Mouse (Mus musculus) C2C12 (cell line): ENCODE data around the gene Bfsp1. TPM values are rescaled to one million over a fixed set of nuclear protein-coding genes. Genes with fewer than 3 reads are reported as not detected.

Experiments
- H3K27me3 ChIP-seq: one replicate; pipeline ENCODE4 v1.6.1; 2011; ENCODE audit not compliant: control insufficient read depth, insufficient read depth, insufficient read length
- H3K36me3 ChIP-seq: one replicate; pipeline ENCODE4 v1.6.1; 2011; ENCODE audit not compliant: control insufficient read depth, insufficient read depth
- H3K4me3 ChIP-seq: one replicate; pipeline ENCODE4 v1.5.1; 2011; ENCODE audit warnings: mild to moderate bottlenecking, control low read depth; ENCODE audit not compliant: poor library complexity, insufficient read depth, severe bottlenecking
- H3K79me2 ChIP-seq: one replicate; pipeline ENCODE4 v1.6.1; 2011; ENCODE audit not compliant: control insufficient read depth, insufficient read depth
- H3K79me3 ChIP-seq: one replicate; pipeline ENCODE4 v1.6.1; 2011; ENCODE audit warnings: low read depth, control low read depth
- H3ac ChIP-seq: one replicate; pipeline ENCODE3; 2011; ENCODE audit warnings: low read depth; ENCODE audit not compliant: control insufficient read depth, insufficient read length
- CEBPB ChIP-seq: IDR thresholded peaks from one replicate; pipeline ENCODE4 v1.6.1; 2011; ENCODE audit warnings: low read depth, mild to moderate bottlenecking, control low read depth, moderate library complexity
- CTCF ChIP-seq: IDR thresholded peaks from one replicate; pipeline ENCODE4 v1.5.1; 2011; ENCODE audit not compliant: control insufficient read depth, insufficient read depth, insufficient read length
- FOSL1 ChIP-seq: IDR thresholded peaks from one replicate; pipeline ENCODE4 v1.8.0; 2011; ENCODE audit warnings: mild to moderate bottlenecking, low read length; ENCODE audit not compliant: poor library complexity, insufficient read depth, severe bottlenecking
- MAX ChIP-seq: IDR thresholded peaks from one replicate; pipeline ENCODE4 v1.6.1; 2011; ENCODE audit warnings: mild to moderate bottlenecking, control low read depth
- MYOD1 ChIP-seq: IDR thresholded peaks from one replicate; pipeline ENCODE4 v1.6.1; 2011; ENCODE audit warnings: low read depth; ENCODE audit not compliant: control insufficient read depth, insufficient read length
- MYOG ChIP-seq: IDR thresholded peaks from one replicate; pipeline ENCODE4 v1.6.1; 2011; ENCODE audit not compliant: control insufficient read depth, insufficient read length; ENCODE audit errors: extremely low read depth
- USF1 ChIP-seq: IDR thresholded peaks from one replicate; pipeline ENCODE4 v1.6.1; 2011; ENCODE audit warnings: low read depth, mild to moderate bottlenecking, control low read depth, moderate library complexity
- polyA plus RNA-seq: library from polyadenylated mRNA; unstranded; fragments of >200 nt; fragmentation: generic; extraction: Trizol; gene quantifications from one replicate; pipeline ENCODE4 v1.2.1, GENCODE M21; 2012; ENCODE audit warnings: missing spikeins

The Bfsp1 gene
- polyA plus RNA-seq, 1 experiment = 0.06 TPM

DNA sequence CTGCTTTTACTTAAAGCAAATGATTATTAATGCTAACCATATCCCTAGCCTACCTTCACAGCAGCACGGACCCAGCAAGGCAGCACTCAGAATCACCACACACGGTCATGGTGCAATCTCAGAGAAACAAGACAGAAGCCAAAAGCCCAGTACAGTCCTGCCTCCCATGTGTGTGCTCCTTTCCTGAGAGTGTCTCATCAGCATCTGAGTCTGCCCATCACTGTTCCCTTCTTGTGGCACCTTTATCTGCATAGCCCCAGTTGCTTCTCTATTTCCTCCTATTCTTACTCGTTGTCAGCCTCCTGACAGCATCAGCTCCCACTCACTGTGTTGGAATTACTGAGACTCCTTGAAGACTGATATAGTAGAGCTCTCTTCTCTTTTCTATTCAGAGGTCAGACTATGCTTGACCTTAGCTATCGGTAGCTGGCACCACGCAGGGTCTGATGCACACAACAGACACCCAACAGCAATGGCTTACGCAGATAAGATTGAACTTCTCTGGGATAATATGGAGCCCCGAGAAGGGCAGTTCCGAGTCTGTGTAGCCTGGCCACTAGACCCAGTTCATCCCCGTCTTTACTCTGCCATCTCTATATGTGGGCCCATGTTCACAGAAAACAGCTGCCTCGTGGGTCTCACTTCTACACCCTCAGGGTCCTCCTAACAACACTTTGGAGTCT is 19.8 kb upstream of the Bfsp1 start:
- Histone ChIP-seq H3K36me3 (no peaks in the 10 kb centered on the region), H3K79me2 (no peaks in the 10 kb centered on the region), H3ac (no peak overlapping the region), H3K27me3 (no peaks in the 10 kb centered on the region), H3K4me3 (no peak overlapping the region), H3K79me3 (no peaks in the 10 kb centered on the region)
- no peak for TF ChIP-seq CEBPB
- TF ChIP-seq CTCF = no peak
- TF ChIP-seq MAX = no peak
- TF ChIP-seq FOSL1 = no peak
- TF ChIP-seq USF1 = no peak
- TF ChIP-seq MYOD1 = no peak
- no peak for TF ChIP-seq MYOG

DNA sequence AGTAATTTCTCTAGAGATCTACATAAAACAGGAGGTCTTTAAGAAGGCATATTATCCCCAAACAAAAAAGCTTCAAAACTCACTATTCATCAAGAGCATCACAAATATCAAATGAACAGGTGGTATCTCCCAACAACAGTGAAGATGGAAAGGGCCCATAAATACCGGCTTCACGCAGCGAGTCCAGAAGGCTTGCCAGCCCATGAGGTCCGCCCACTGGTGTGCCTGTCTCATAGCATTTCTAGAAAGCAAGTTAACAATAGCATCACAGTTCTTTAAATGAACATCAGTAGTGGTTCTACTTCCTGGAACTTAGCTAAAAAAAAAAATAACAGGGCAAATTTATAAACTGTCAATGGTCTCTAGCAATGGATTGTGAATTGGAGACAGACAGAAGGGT is 19.0 kb upstream of the Bfsp1 start:
- Histone ChIP-seq H3K4me3 (no peak overlapping the region), H3K79me3 (no peaks in the 10 kb centered on the region), H3ac (no peak overlapping the region), H3K36me3 (no peaks in the 10 kb centered on the region), H3K79me2 (no peaks in the 10 kb centered on the region), H3K27me3 (no peaks in the 10 kb centered on the region)
- TF ChIP-seq CTCF = no peak
- TF ChIP-seq MAX = no peak
- TF ChIP-seq MYOD1 = no peak

DNA sequence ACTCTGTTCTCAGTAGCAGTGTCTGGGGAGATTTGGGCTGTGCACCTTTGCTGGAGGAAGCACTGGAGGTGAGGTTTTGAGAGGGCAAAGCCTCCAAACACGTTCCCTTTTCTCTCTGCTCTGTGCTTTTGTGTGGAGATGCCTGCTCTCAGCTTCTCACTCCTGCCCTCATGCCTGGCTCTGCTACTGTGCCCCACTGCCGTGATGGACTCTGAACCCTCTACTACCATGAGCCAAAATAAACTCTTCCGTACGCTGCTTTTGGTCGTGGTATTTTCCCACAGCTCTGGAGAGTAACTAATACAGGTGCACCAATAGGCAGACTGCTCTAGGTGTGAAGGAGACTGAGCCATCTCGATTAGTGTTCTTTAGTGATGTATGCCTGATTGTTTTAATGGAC is 16.3 kb upstream of the Bfsp1 start:
- Histone ChIP-seq H3K79me3 (no peaks in the 10 kb centered on the region), H3K27me3 (no peaks in the 10 kb centered on the region), H3K4me3 (no peak overlapping the region), H3K36me3 (no peaks in the 10 kb centered on the region), H3K79me2 (no peaks in the 10 kb centered on the region), H3ac (no peak overlapping the region)
- TF ChIP-seq MYOG (no peak), CTCF (no peak), MYOD1 (no peak), USF1 (no peak), FOSL1 (no peak)

DNA sequence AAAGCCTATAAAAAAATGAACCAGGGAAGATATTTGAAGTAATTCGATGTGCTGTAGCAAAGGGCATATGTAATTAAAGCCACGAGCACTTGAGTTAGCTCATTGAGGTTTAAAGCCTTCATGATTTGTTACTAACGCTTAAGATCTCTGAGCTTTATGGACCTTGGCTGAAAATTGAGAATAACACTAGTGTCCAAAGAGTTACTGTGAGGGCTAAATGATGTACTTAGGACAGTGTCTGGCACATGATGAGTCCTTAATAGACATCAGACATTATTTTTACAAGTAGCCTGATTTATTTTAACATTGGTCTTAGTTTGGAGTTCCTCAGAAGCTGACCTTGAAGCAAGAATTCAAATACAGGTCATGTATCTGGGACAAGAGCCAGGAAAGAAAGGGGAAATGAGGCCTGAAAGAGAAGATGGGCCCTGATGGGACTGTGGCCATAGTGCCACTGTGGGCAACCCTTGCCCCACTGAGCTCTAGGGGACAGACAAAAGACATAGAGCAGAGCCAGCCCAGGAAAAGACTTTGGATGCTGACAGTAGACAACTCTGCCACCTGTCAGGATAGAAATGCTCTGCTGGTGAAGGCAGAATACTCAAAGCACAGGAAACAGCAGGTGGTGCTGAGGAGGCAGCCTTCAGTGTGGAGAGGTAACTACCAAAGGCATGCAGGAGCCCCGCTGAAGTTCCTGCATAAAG is 14.1 kb upstream of the Bfsp1 start:
- H3K36me3 ChIP-seq = no peaks in the 10 kb centered on the region
- no peaks in the 10 kb centered on the region for H3K79me2 ChIP-seq
- no peak overlapping the region for H3K4me3 ChIP-seq
- H3ac ChIP-seq = no peak overlapping the region
- TF ChIP-seq CEBPB (no peak), USF1 (no peak), MAX (no peak), MYOD1 (no peak), CTCF (no peak), FOSL1 (no peak), MYOG (no peak)
- no peaks in the 10 kb centered on the region for H3K27me3 ChIP-seq
- no peaks in the 10 kb centered on the region for H3K79me3 ChIP-seq

DNA sequence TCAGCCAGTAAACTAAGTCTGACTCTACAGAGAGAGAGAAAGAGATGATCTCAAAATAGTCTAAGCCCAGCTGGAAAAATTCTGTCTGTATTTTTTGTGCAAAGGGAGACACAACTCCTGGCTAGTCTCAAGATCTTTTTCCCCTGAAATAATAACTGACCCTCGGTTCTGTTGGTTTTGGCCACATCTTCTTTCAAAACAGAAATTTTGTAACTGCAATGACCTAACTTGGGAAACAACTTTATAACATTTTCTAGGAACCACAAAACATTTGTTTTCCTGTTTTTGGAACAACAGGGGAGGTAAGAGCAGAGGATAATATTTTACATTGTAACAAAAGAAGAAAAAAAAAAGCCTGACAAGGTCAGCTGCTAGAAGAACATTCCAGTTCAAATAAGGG is 13.1 kb upstream of the Bfsp1 start:
- Histone ChIP-seq H3ac (no peak overlapping the region), H3K36me3 (no peaks in the 10 kb centered on the region), H3K79me3 (no peaks in the 10 kb centered on the region), H3K79me2 (no peaks in the 10 kb centered on the region), H3K4me3 (no peak overlapping the region), H3K27me3 (no peaks in the 10 kb centered on the region)
- no peak for TF ChIP-seq USF1
- TF ChIP-seq MYOG = no peak
- no peak for TF ChIP-seq MAX
- no peak for TF ChIP-seq CEBPB
- TF ChIP-seq FOSL1 = no peak
- no peak for TF ChIP-seq MYOD1
- TF ChIP-seq CTCF = no peak
